Comparison of ENCODE assay signal across 8 mouse cellular contexts in the genomic region with DNA sequence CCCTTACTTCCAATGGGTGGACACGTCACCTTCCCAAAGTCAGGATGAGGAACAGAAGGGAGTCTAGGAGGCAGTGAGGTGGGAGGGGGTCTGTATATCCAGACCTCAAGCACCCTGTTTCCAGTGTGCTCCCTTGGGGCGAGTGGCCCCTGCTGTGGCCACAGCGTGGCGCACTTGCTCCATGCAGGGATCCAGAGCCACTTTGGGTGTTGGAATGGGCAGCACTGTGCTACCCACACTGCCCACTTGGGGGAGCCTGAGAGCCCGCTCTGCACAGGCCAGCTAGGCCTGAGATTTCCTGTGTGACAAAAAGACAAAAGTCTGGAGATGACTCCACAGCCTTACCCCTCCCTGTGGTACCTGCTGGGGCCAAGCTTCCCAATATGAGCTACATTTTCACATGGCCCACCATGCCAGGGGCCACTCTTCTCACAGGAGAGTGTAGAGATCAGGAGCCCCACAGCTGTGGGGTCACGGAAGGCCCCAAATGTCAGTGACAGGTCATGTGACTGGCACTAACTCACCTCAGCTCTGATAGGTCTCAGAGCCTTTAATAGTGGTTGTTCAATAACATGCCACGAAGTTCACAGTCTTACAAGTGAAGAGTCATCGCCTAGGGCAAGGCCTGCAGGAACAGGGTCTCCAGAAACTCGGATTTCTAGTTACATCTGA. TPM values are rescaled to one million over a fixed set of nuclear protein-coding genes. Genes with fewer than 3 reads are reported as not detected.
A peak's percentile ranks its signal among the peaks of the same experiment; 100 is the strongest.
DNase-seq lines count a peak whose midpoint lies in the region; ATAC-seq and TF ChIP-seq lines count a peak whose summit lies in the region.

No protein-coding gene starts in this region.

- H3K4me2 ChIP-seq in forebrain, postnatal 0 days (ENCODE audit: low read depth): no peak overlapping the region
- H3K4me2 ChIP-seq in lung, embryonic 14.5 days: no peak overlapping the region

- ATAC-seq in G1E (ENCODE audit: extremely low read depth, insufficient number of reproducible peaks, low FRiP score, poor library complexity, severe bottlenecking): peak; percentile 66
- ATAC-seq in forebrain, postnatal 0 days: peak; percentile 92
- peak; percentile 92 to 97 for ATAC-seq in hematopoietic stem cell, adult 5-6 weeks (replicated peaks in 1 of 2; ENCODE audit: insufficient read depth in 1 of 2, low FRiP score in 2 of 2, low TSS enrichment in 1 of 2, low read depth in 1 of 2, poor library complexity in 2 of 2, severe bottlenecking in 2 of 2)
- peak; percentile 89 for ATAC-seq in lung, embryonic 14.5 days (ENCODE audit: insufficient read depth)

- H3K27me3 ChIP-seq in G1E (ENCODE audit: insufficient read depth, low read length): peaks cover 12% of the 10 kb centered on the region
- H3K27me3 ChIP-seq in forebrain, postnatal 0 days (ENCODE audit: insufficient read depth, low read length): no peaks in the 10 kb centered on the region; the same call in 1 of the 2 replicates
- peaks cover 8% of the 10 kb centered on the region; the same call in 1 of the 2 replicates for H3K27me3 ChIP-seq in lung, embryonic 14.5 days (ENCODE audit: insufficient read depth, low read length)
- no peaks in the 10 kb centered on the region for H3K27me3 ChIP-seq in thymus, adult 2 months (ENCODE audit: control insufficient read depth, insufficient read depth, low read length)

- peak; percentile 73 for DNase-seq in G1E (ENCODE audit: low spot score)
- peak; percentile 82 to 89 for DNase-seq in cerebellum, adult 18-20 months
- DNase-seq in forebrain, postnatal 0 days: peak; percentile 95
- DNase-seq in layer of hippocampus, adult 8-10 months (ENCODE audit: low spot score in 2 of 2): peak; percentile 81 to 95
- DNase-seq in lung, embryonic 14.5 days: peak; percentile 97
- DNase-seq in ovary, adult 18-20 months (ENCODE audit: low spot score): peak; percentile 67
- DNase-seq in thymus, adult 2 months: peak; percentile 92

- no peaks in the 10 kb centered on the region; the same call in 1 of the 2 replicates for H3K4me1 ChIP-seq in G1E (ENCODE audit: insufficient read depth, low read depth, low read length)
- no peaks in the 10 kb centered on the region for H3K4me1 ChIP-seq in forebrain, postnatal 0 days (ENCODE audit: insufficient read depth)
- H3K4me1 ChIP-seq in lung, embryonic 14.5 days (ENCODE audit: insufficient read depth): no peaks in the 10 kb centered on the region
- peaks cover 6% of the 10 kb centered on the region for H3K4me1 ChIP-seq in thymus, adult 2 months (replicated peaks; ENCODE audit: control insufficient read depth, insufficient read depth, low read length)

- peaks cover 5% of the 10 kb centered on the region for H3K36me3 ChIP-seq in G1E (replicated peaks)
- peaks cover 3% of the 10 kb centered on the region for H3K36me3 ChIP-seq in forebrain, postnatal 0 days (ENCODE audit: insufficient read depth)
- no peaks in the 10 kb centered on the region for H3K36me3 ChIP-seq in lung, embryonic 14.5 days (ENCODE audit: insufficient read depth)
- H3K36me3 ChIP-seq in thymus, adult 2 months (ENCODE audit: control insufficient read depth, insufficient read depth, low read length): no peaks in the 10 kb centered on the region

- H3K27ac ChIP-seq in forebrain, postnatal 0 days (ENCODE audit: low read depth, low read length): no peak overlapping the region
- H3K27ac ChIP-seq in lung, embryonic 14.5 days (ENCODE audit: low read depth): no peak overlapping the region
- no peak overlapping the region for H3K27ac ChIP-seq in thymus, adult 2 months (ENCODE audit: control insufficient read depth, insufficient read depth, low read length)

- H3K4me3 ChIP-seq in G1E (ENCODE audit: low read depth, low read length): no peak overlapping the region
- no peak overlapping the region for H3K4me3 ChIP-seq in forebrain, postnatal 0 days (ENCODE audit: low read depth, low read length)
- H3K4me3 ChIP-seq in lung, embryonic 14.5 days (ENCODE audit: low read depth, low read length): no peak overlapping the region
- no peak overlapping the region for H3K4me3 ChIP-seq in thymus, adult 2 months (ENCODE audit: control insufficient read depth, insufficient read depth, low read length)

- no peak overlapping the region for H3K9ac ChIP-seq in forebrain, postnatal 0 days
- H3K9ac ChIP-seq in lung, embryonic 14.5 days: no peak overlapping the region

- no peaks in the 10 kb centered on the region for H3K9me3 ChIP-seq in G1E (replicated peaks)
- no peaks in the 10 kb centered on the region for H3K9me3 ChIP-seq in forebrain, postnatal 0 days (ENCODE audit: low read length)
- H3K9me3 ChIP-seq in lung, embryonic 14.5 days (ENCODE audit: low read depth, low read length): no peaks in the 10 kb centered on the region

- 37% methylated on average over 9 of the region's 9 CpGs for WGBS in forebrain, postnatal 0 days
- WGBS in lung, embryonic 14.5 days: 37% methylated on average over 9 of the region's 9 CpGs
- 41% methylated on average over 9 of the region's 9 CpGs for WGBS in thymus, adult 2 months

- TF ChIP-seq POLR2A in thymus, adult 2 months (IDR thresholded peaks at IDR 0.05; ENCODE audit: control insufficient read depth, extremely low read depth, insufficient read depth, low read length, poor library complexity): no peak

- peak; percentile 100 for TF ChIP-seq CTCF in G1E (IDR thresholded peaks at IDR 0.05; ENCODE audit: low read depth, low read length)
- peak; percentile 100 for TF ChIP-seq CTCF in forebrain, postnatal 0 days (IDR thresholded peaks at IDR 0.05; ENCODE audit: low read depth)
- peak; percentile 100 for TF ChIP-seq CTCF in lung, embryonic 14.5 days (IDR thresholded peaks at IDR 0.05; ENCODE audit: low read depth)
- peak; percentile 99 for TF ChIP-seq CTCF in thymus, adult 2 months (IDR thresholded peaks at IDR 0.05; ENCODE audit: borderline replicate concordance, control insufficient read depth, extremely low read depth, insufficient read depth, low read length, poor library complexity)

RNA-seq across cellular contexts. Expression of a gene that starts 20.1 kb away (rescaled TPM):
- total RNA-seq in G1E (2014; fragmentation: Nextera tagmentation): 11.7 and 12.5 TPM in 2 replicates
- 7.4 and 9.9 TPM in 2 replicates for total RNA-seq in G1E (2017)
- polyA plus RNA-seq in G1E (2012): 14.2 and 15.0 TPM in 2 replicates
- total RNA-seq in forebrain, postnatal 0 days (2014; rRNA removed): 8.2 and 13.6 TPM in 2 replicates
- 8.1 and 15.6 TPM in 2 replicates for polyA plus RNA-seq in forebrain, postnatal 0 days (2015; fragmentation: Nextera tagmentation; extraction: Ambion mirVana)
- total RNA-seq in hematopoietic stem cell, adult 5-6 weeks (2017): 14.6 and 17.6 TPM in 2 replicates
- total RNA-seq in layer of hippocampus, adult 8-10 months (2022): 10 to 100 TPM; 30.8 to 37.2 (median 33.1) TPM
- polyA plus RNA-seq in lung, embryonic 14.5 days (2014; fragmentation: Nextera tagmentation; extraction: Ambion mirVana): 23.9 and 24.4 TPM in 2 replicates
- 31.5 and 36.1 TPM in 2 replicates for polyA plus RNA-seq in thymus, adult 2 months (2012; rRNA removed)

RNA-seq across cellular contexts. Expression of a gene that starts 27.5 kb away (rescaled TPM):
- total RNA-seq in G1E (2014; fragmentation: Nextera tagmentation) (93.1 and 136 TPM in 2 replicates), G1E (2017) (362 and 370 TPM in 2 replicates)
- 214 and 238 TPM in 2 replicates for polyA plus RNA-seq in G1E (2012)
- 275 and 424 TPM in 2 replicates for total RNA-seq in forebrain, postnatal 0 days (2014; rRNA removed)
- polyA plus RNA-seq in forebrain, postnatal 0 days (2015; fragmentation: Nextera tagmentation; extraction: Ambion mirVana): 691 and 823 TPM in 2 replicates
- 153 and 227 TPM in 2 replicates for total RNA-seq in hematopoietic stem cell, adult 5-6 weeks (2017)
- total RNA-seq in layer of hippocampus, adult 8-10 months (2022): 100 to 1,000 TPM; 368 to 426 (median 402) TPM
- 544 and 562 TPM in 2 replicates for polyA plus RNA-seq in lung, embryonic 14.5 days (2014; fragmentation: Nextera tagmentation; extraction: Ambion mirVana)
- polyA plus RNA-seq in thymus, adult 2 months (2012; rRNA removed): 480 and 627 TPM in 2 replicates

RNA-seq across cellular contexts. Expression of a gene that starts 30.1 kb away (rescaled TPM):
- total RNA-seq in G1E (2014; fragmentation: Nextera tagmentation) (not detected in 2 replicates), G1E (2017) (not detected in 2 replicates)
- not detected in 2 replicates for polyA plus RNA-seq in G1E (2012)
- total RNA-seq in forebrain, postnatal 0 days (2014; rRNA removed): not detected in 2 replicates
- polyA plus RNA-seq in forebrain, postnatal 0 days (2015; fragmentation: Nextera tagmentation; extraction: Ambion mirVana): not detected in 2 replicates
- total RNA-seq in hematopoietic stem cell, adult 5-6 weeks (2017): not detected in 2 replicates
- not detected for total RNA-seq in layer of hippocampus, adult 8-10 months (2022)
- polyA plus RNA-seq in lung, embryonic 14.5 days (2014; fragmentation: Nextera tagmentation; extraction: Ambion mirVana): not detected in 2 replicates
- 6.6 TPM in 1 of 2 replicates, not detected in the other for polyA plus RNA-seq in thymus, adult 2 months (2012; rRNA removed)

RNA-seq across cellular contexts. Expression of a gene that starts 37.1 kb away (rescaled TPM):
- 0.98 and 1.4 TPM in 2 replicates for total RNA-seq in G1E (2014; fragmentation: Nextera tagmentation)
- total RNA-seq in G1E (2017): 0.12 and 0.16 TPM in 2 replicates
- 0.21 and 0.37 TPM in 2 replicates for polyA plus RNA-seq in G1E (2012)
- 0.08 and 0.48 TPM in 2 replicates for total RNA-seq in forebrain, postnatal 0 days (2014; rRNA removed)
- polyA plus RNA-seq in forebrain, postnatal 0 days (2015; fragmentation: Nextera tagmentation; extraction: Ambion mirVana): 0.10 and 0.15 TPM in 2 replicates
- 0.88 and 1.6 TPM in 2 replicates for total RNA-seq in hematopoietic stem cell, adult 5-6 weeks (2017)
- under 1 TPM; 0.23 to 0.63 (median 0.33) TPM for total RNA-seq in layer of hippocampus, adult 8-10 months (2022)
- polyA plus RNA-seq in lung, embryonic 14.5 days (2014; fragmentation: Nextera tagmentation; extraction: Ambion mirVana): 0.30 and 0.45 TPM in 2 replicates
- polyA plus RNA-seq in thymus, adult 2 months (2012; rRNA removed): 15.4 and 18.8 TPM in 2 replicates
